Mouse (Mus musculus) heart, postnatal 0 days (tissue): ENCODE measurements around the gene Lzts3. TPM values are rescaled to one million over a fixed set of nuclear protein-coding genes. Genes with fewer than 3 reads are reported as not detected.

Experiments
- ATAC-seq: fragments of 200-750 bp; cut with Nextera tagmentation; 2 replicates; pipeline ENCODE4 v1.8.0; 2017; ENCODE audit warnings: low read depth, moderate number of reproducible peaks, moderate library complexity; ENCODE audit not compliant: insufficient read depth
- DNase-seq: peaks from one replicate; pipeline ENCODE4 v3.0.0-alpha.2; 2016; ENCODE audit warnings: low spot score
- H3K27ac ChIP-seq: fragments of 300-500 bp; sonication (generic); 2 replicates; pipeline ENCODE4 v1.5.1; 2014; ENCODE audit warnings: low read depth, mild to moderate bottlenecking
- H3K27me3 ChIP-seq: fragments of 300-500 bp; sonication (generic); 2 replicates; pipeline ENCODE4 v1.6.1; 2014; ENCODE audit warnings: low read length, mixed read lengths; ENCODE audit not compliant: control insufficient read depth, insufficient read depth
- H3K36me3 ChIP-seq: fragments of 300-500 bp; sonication (generic); replicated peaks from 2 replicates; pipeline ENCODE4 v1.6.1; 2014; ENCODE audit warnings: low read length, mixed read lengths; ENCODE audit not compliant: control insufficient read depth, insufficient read depth
- H3K4me1 ChIP-seq: fragments of 300-500 bp; sonication (generic); 2 replicates; pipeline ENCODE4 v1.6.1; 2014; ENCODE audit warnings: antibody characterized with exemption; ENCODE audit not compliant: control insufficient read depth, insufficient read depth
- H3K4me2 ChIP-seq: fragments of 300-500 bp; sonication (generic); 2 replicates; pipeline ENCODE4 v1.6.1; 2014; ENCODE audit warnings: low read depth, mild to moderate bottlenecking, low read length, moderate library complexity
- H3K4me3 ChIP-seq: fragments of 300-500 bp; sonication (generic); 2 replicates; pipeline ENCODE4 v1.5.1; 2014; ENCODE audit warnings: low read depth, low read length
- H3K9ac ChIP-seq: fragments of 300-500 bp; sonication (generic); replicated peaks from 2 replicates; pipeline ENCODE4 v1.6.1; 2014; ENCODE audit warnings: low read depth, low read length, mixed read lengths
- H3K9me3 ChIP-seq: fragments of 300-500 bp; sonication (generic); replicated peaks from 2 replicates; pipeline ENCODE4 v1.6.1; 2016; ENCODE audit warnings: low read length; ENCODE audit not compliant: control insufficient read depth
- CTCF ChIP-seq: IDR thresholded peaks from 2 replicates; pipeline ENCODE4 v1.5.1; 2016; ENCODE audit warnings: antibody characterized with exemption, control low read depth, low read depth
- EP300 ChIP-seq: IDR thresholded peaks from 2 replicates; pipeline ENCODE4 v1.6.1; 2016; ENCODE audit warnings: antibody characterized with exemption, low read depth
- WGBS: fragments of 180-500 bp; shearing (Covaris S2); extraction: QIAGEN DNeasy Blood & Tissue Kit; methylation state at CpG from one replicate; pipeline ENCODE4 v1.1.7; 2014; 5-methylcytosine and 5-hydroxymethylcytosine counted together
- polyA plus RNA-seq: library from polyadenylated mRNA; unstranded; fragments of >200 nt; fragmentation: Nextera tagmentation; extraction: Ambion mirVana; gene quantifications from 2 replicates; pipeline ENCODE4 v1.2.1, GENCODE M21; 2015
- total RNA-seq: library from RNA; depleted of rRNA; stranded (reverse); fragments of >200 nt; gene quantifications from 2 replicates; pipeline ENCODE4 v1.2.3, GENCODE M21; 2014; ENCODE audit warnings: low replicate concordance

Gene Lzts3
- total and polyA plus RNA-seq, 2 experiments from 2014 or later, result 0.77 to 5.3 TPM

GRCm38 (mm10) chr2:130645198-130645597 is 2.6 kb upstream of the Lzts3 start:
- no peak overlapping the region for H3K9ac ChIP-seq
- DNase-seq (no peak), ATAC-seq (no peak)
- no peaks in the 10 kb centered on the region for H3K27me3 ChIP-seq
- H3K9me3 ChIP-seq, result no peaks in the 10 kb centered on the region
- H3K4me2 ChIP-seq, result no peak overlapping the region
- H3K4me1 ChIP-seq, result peaks cover 5% of the 10 kb centered on the region; the same call in 1 of the 2 replicates
- H3K4me3 ChIP-seq, result no peak overlapping the region
- TF ChIP-seq EP300 (no peak), CTCF (no peak)
- no peaks in the 10 kb centered on the region for H3K36me3 ChIP-seq
- H3K27ac ChIP-seq, result no peak overlapping the region
- 74% methylated on average over 4 of the region's 4 CpGs for WGBS

GRCm38 (mm10) chr2:130642197-130642660 is 374 bp downstream of the Lzts3 start:
- H3K9me3 ChIP-seq, result no peaks in the 10 kb centered on the region

GRCm38 (mm10) chr2:130641351-130642025 is 1.1 kb downstream of the Lzts3 start:
- H3K9me3 ChIP-seq, result no peaks in the 10 kb centered on the region
- peaks cover 12% of the 10 kb centered on the region; the same call in 1 of the 2 replicates for H3K27me3 ChIP-seq
- H3K9ac ChIP-seq, result no peak overlapping the region
- no peak for TF ChIP-seq EP300
- no peak for TF ChIP-seq CTCF
- no peak for ATAC-seq
- WGBS, result 64% methylated on average over 6 of the region's 6 CpGs
- no peak for DNase-seq
- H3K27ac ChIP-seq, result no peak overlapping the region
- no peak overlapping the region for H3K4me2 ChIP-seq
- H3K4me3 ChIP-seq, result no peak overlapping the region
- no peaks in the 10 kb centered on the region for H3K36me3 ChIP-seq
- peaks cover 5% of the 10 kb centered on the region; the same call in 1 of the 2 replicates for H3K4me1 ChIP-seq

More at GRCm38 (mm10) chr2:130642197-130642660, 374 bp downstream of the Lzts3 start:
- ATAC-seq (peak; percentile 15; the same call in 1 of the 2 replicates), DNase-seq (no peak)
- no peak for TF ChIP-seq CTCF
- TF ChIP-seq EP300, result no peak
- Histone ChIP-seq H3K4me3 (peak overlapping the region; percentile 84), H3K27me3 (0 out of 2 replicates have a peak, but pooled peaks cover 4% of the 10 kb centered on the region), H3K36me3 (no peaks in the 10 kb centered on the region), H3K4me1 (peaks cover 5% of the 10 kb centered on the region; the same call in 1 of the 2 replicates), H3K4me2 (peak overlapping the region; percentile 100), H3K27ac (peak overlapping the region; percentile 34; the same call in 1 of the 2 replicates), H3K9ac (peak overlapping the region; percentile 63)
- under 1% methylated on average over 23 of the region's 27 CpGs for WGBS

DNA sequence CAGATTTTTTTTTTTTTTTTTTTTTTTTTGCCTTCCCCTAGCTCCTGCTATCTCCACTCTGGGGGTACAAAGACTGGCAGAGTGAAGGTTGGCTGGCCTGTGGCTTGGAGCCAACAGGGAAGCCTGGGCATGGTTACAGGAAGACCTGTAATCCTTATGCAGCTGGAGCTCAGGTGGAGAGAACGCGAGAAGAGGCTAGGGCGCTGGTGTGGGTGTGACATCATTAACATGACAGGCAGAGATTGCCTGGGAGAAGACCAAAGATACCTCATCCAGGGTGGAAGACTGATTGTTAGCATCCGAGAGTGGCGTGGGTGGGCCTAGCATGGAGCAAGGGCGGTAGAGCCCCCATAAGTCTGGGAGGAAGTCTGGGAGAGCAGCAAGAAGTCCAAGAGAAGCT is 3.3 kb downstream of the Lzts3 start:
- Histone ChIP-seq H3K27me3 (peaks cover 28% of the 10 kb centered on the region), H3K4me3 (no peak overlapping the region), H3K36me3 (no peaks in the 10 kb centered on the region), H3K4me1 (peaks cover 17% of the 10 kb centered on the region), H3K9me3 (no peaks in the 10 kb centered on the region), H3K4me2 (no peak overlapping the region), H3K9ac (no peak overlapping the region), H3K27ac (no peak overlapping the region)
- TF ChIP-seq CTCF (no peak), EP300 (no peak)
- WGBS, result 80% methylated on average over 6 of the region's 6 CpGs
- DNase-seq, result no peak
- ATAC-seq, result no peak

DNA sequence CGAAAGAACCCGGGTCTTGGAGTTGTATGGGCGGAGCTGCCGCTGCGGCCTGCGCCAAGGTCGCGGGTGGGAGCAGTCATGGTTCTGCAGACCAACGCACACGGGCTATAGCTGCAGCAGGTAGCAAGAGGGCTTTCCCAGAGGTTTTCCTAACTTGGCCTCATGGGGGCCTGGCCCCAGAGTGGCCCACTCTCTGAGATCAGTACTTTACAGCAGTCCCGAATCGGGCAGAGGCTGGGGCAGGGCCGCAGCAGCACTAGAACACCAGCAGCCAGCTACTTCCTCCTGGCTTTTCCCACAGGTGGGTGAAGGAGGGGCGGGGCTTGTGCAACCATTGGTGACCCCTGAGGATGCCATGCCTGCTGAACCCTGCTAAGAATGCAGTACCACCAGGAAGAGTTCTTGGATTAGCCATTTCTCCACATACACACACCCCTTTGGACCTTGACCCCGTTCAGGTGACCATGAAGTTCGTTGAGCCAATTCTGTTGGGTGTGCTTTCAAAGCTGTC is 4.4 kb downstream of the Lzts3 start:
- DNase-seq (no peak), ATAC-seq (no peak)
- Histone ChIP-seq H3K9me3 (no peaks in the 10 kb centered on the region), H3K9ac (no peak overlapping the region), H3K4me1 (peaks cover 16% of the 10 kb centered on the region), H3K4me3 (no peak overlapping the region), H3K36me3 (no peaks in the 10 kb centered on the region), H3K27ac (no peak overlapping the region), H3K4me2 (no peak overlapping the region), H3K27me3 (peaks cover 37% of the 10 kb centered on the region)
- 41% methylated on average over 16 of the region's 16 CpGs for WGBS
- TF ChIP-seq CTCF (no peak), EP300 (no peak)
